Mouse (Mus musculus): ENCODE results near the gene Sbf2.

DNA sequence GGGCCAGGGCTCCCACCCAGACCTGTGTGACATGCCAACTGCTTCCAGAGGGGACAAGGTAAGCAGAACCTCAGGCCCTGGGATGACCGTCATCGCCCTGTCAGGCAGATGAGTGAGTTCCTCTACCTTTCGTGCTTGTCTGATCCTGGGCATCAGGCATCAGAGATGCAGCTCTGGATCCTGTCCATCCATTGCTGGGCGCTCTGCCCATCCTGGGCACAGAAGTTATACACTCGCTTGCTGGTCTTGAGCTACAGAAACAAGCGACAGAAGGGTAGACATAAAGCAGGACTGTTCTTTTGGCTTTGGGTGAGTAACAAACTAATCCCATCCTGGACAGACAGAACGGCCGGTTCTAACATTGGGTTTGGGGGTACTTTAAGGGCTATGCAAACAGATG, 305.5 kb downstream of the Sbf2 start:
- TF ChIP-seq TCF12 (IDR thresholded peaks at IDR 0.05; ENCODE audit: low read depth, low read length) = no peak
- TF ChIP-seq EP300 (IDR thresholded peaks at IDR 0.05; ENCODE audit: low read depth in 1 of 2, low read length in 2 of 2) = no peak
- no peak for TF ChIP-seq GATA1 (IDR thresholded peaks at IDR 0.05; ENCODE audit: low read depth, low read length)
